Mouse (Mus musculus) ES-E14 (cell line): ENCODE measurements around the gene Map4k5. TPM values are rescaled to one million over a fixed set of nuclear protein-coding genes. Genes with fewer than 3 reads are reported as not detected.

Experiments
- DNase-seq: peaks from one replicate; pipeline ENCODE4 v3.0.0-alpha.2; 2013; ENCODE audit warnings: low read depth, low spot score
- H3K27ac ChIP-seq: 2 replicates; pipeline ENCODE4 v1.5.1; 2012; ENCODE audit warnings: low read depth, mild to moderate bottlenecking, low read length, moderate library complexity, mixed read lengths; ENCODE audit not compliant: poor library complexity, insufficient read depth, severe bottlenecking
- H3K36me3 ChIP-seq: 2 replicates; pipeline ENCODE4 v1.6.1; 2012; ENCODE audit warnings: mild to moderate bottlenecking, low read length, moderate library complexity, mixed read lengths; ENCODE audit not compliant: control insufficient read depth, poor library complexity, insufficient read depth, severe bottlenecking
- H3K4me1 ChIP-seq, 2 experiments: fragments of 150-350 bp in 1 of 2; sonication (generic) in 1 of 2; 2 replicates each; pipeline ENCODE4 v1.6.1; 2012; ENCODE audit warnings: low read length in 2 of 2, mild to moderate bottlenecking in 1 of 2, mixed read lengths in 1 of 2; ENCODE audit not compliant: control insufficient read depth in 2 of 2, insufficient read depth in 2 of 2, poor library complexity in 1 of 2
- H3K4me3 ChIP-seq, 2 experiments: fragments of 150-350 bp in 1 of 2; sonication (generic) in 1 of 2; 2 replicates each; pipeline ENCODE4 v1.5.1; 2012; ENCODE audit warnings: low read length in 2 of 2, low read depth in 1 of 2, mild to moderate bottlenecking in 1 of 2, mixed read lengths in 1 of 2; ENCODE audit not compliant: insufficient read depth in 1 of 2, poor library complexity in 1 of 2, severe bottlenecking in 1 of 2
- H3K9ac ChIP-seq: 2 replicates; pipeline ENCODE4 v1.6.1; 2012; ENCODE audit warnings: low read depth, mild to moderate bottlenecking, low read length, mixed read lengths; ENCODE audit not compliant: poor library complexity, insufficient read depth, severe bottlenecking
- H3K9me3 ChIP-seq: fragments of 150-350 bp; sonication (generic); 2 replicates; pipeline ENCODE4 v1.6.1; 2012; ENCODE audit warnings: low read depth, mild to moderate bottlenecking, low read length; ENCODE audit not compliant: control insufficient read depth, insufficient read depth
- CHD2 ChIP-seq: IDR thresholded peaks from 2 replicates; pipeline ENCODE4 v1.6.1; 2014; ENCODE audit warnings: mild to moderate bottlenecking, low read depth, low read length, inconsistent platforms
- HCFC1 ChIP-seq: IDR thresholded peaks from 2 replicates; pipeline ENCODE4 v1.6.1; 2012; ENCODE audit warnings: low read length, inconsistent platforms, borderline replicate concordance; ENCODE audit not compliant: insufficient read depth
- MAFK ChIP-seq: IDR thresholded peaks from 2 replicates; pipeline ENCODE4 v1.6.1; 2014; ENCODE audit warnings: mild to moderate bottlenecking, low read depth, low read length, inconsistent platforms; ENCODE audit not compliant: insufficient read depth
- ZC3H11A ChIP-seq: IDR thresholded peaks from 2 replicates; pipeline ENCODE4 v1.6.1; 2012; ENCODE audit warnings: low read depth, mild to moderate bottlenecking, inconsistent platforms, low read length, borderline replicate concordance
- ZNF384 ChIP-seq: IDR thresholded peaks from 2 replicates; pipeline ENCODE4 v1.6.1; 2012; ENCODE audit warnings: low read depth, low read length, inconsistent platforms
- in situ Hi-C, 2 experiments: fragments of 600-800 bp; cut with MboI; formaldehyde crosslinking; loops; one replicate each; pipeline ENCODE4 v1.15.1; 2025; ENCODE audit warnings: low sequenced_read_pairs in 2 of 2, inconsistent platforms in 1 of 2; ENCODE audit not compliant: unreplicated experiment in 2 of 2
- total RNA-seq: library from RNA; depleted of rRNA; stranded (reverse); fragments of 300-350 nt; gene quantifications from 2 replicates; pipeline ENCODE4 v1.2.3, GENCODE M21; 2012; rRNA removed

The Map4k5 gene
- total RNA-seq, 1 experiment = 29.8 TPM

- no peak overlapping the region for H3K27ac ChIP-seq
- in situ Hi-C loops = no loop called here
- no peak for TF ChIP-seq MAFK
- no peak for TF ChIP-seq ZNF384
- TF ChIP-seq ZC3H11A = no peak
- no peak for TF ChIP-seq CHD2
- no peak for TF ChIP-seq HCFC1
- H3K9me3 ChIP-seq = no peaks in the 10 kb centered on the region
- H3K36me3 ChIP-seq = no peaks in the 10 kb centered on the region
- peaks cover 6 to 10% of the 10 kb centered on the region in 2 experiments; a peak in 3 of 4 replicates for H3K4me1 ChIP-seq
- no peak for DNase-seq
- no peak overlapping the region for H3K4me3 ChIP-seq
- no peak overlapping the region for H3K9ac ChIP-seq
Observed at GRCm38 (mm10) chr12:69753936-69754335, 139.1 kb downstream of the Map4k5 start.

Other genes with a start within 250 kb of the Map4k5 start
- gene Sos2, start 211.3 kb downstream of the Map4k5 start, total RNA-seq = 3.5 and 6.9 TPM in 2 replicates
- 23.3 and 28.2 TPM in 2 replicates for gene L2hgdh, start 168.3 kb downstream of the Map4k5 start, total RNA-seq
- 7.9 and 9.6 TPM in 2 replicates for gene Atp5s, start 168.2 kb downstream of the Map4k5 start, total RNA-seq
- 0.90 and 3.0 TPM in 2 replicates for gene Cdkl1, start 101.9 kb downstream of the Map4k5 start, total RNA-seq
- 2.5 and 5.8 TPM in 2 replicates for gene Atl1, start 586 bp downstream of the Map4k5 start, total RNA-seq
- gene Sav1, start 93.8 kb upstream of the Map4k5 start, total RNA-seq = 17.0 and 17.8 TPM in 2 replicates
- 9.0 and 13.9 TPM in 2 replicates for gene Nin, start 220.5 kb upstream of the Map4k5 start, total RNA-seq